Mouse (Mus musculus) liver, embryonic 14.5 days (tissue): ENCODE data around the gene Rheb.

Experiments used
- CTCF ChIP-seq: IDR thresholded peaks from 2 replicates; pipeline ENCODE4 v1.5.1; 2016; ENCODE audit warnings: antibody characterized with exemption, low read depth, control low read depth
- EP300 ChIP-seq: IDR thresholded peaks from 2 replicates; pipeline ENCODE4 v1.6.1; 2016; ENCODE audit warnings: antibody characterized with exemption, low read depth

- TF ChIP-seq CTCF = no peak
- TF ChIP-seq EP300 = no peak
Measured at GRCm38 (mm10) chr5:24889860-24890259, 47.4 kb upstream of the Rheb start.
